Mouse (Mus musculus): ENCODE measurements around the gene Def6.

DNA sequence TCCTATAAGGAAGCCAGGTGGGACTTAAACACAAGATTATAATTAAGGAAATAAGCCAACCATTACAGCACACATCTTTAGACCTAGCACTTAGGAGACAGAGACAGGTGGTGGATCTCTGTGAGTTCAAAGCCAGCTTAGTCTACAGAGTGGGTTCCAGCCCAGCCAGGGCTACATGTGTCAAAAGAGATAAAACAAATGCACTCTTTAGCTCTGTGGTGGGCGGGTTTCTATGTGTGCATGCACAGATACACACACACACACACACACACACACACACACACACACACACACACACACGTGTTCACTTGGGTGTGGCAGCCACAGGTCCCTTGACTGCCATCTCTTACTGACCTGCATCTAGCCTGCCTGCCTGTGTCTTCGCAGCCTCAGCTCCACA, 70.6 kb downstream of the Def6 start:
- TF ChIP-seq CTCF (IDR thresholded peaks at IDR 0.05) (no peak), EP300 (IDR thresholded peaks at IDR 0.05) (no peak)
